8 mouse cellular contexts compared by ENCODE assay signal in the genomic region with DNA sequence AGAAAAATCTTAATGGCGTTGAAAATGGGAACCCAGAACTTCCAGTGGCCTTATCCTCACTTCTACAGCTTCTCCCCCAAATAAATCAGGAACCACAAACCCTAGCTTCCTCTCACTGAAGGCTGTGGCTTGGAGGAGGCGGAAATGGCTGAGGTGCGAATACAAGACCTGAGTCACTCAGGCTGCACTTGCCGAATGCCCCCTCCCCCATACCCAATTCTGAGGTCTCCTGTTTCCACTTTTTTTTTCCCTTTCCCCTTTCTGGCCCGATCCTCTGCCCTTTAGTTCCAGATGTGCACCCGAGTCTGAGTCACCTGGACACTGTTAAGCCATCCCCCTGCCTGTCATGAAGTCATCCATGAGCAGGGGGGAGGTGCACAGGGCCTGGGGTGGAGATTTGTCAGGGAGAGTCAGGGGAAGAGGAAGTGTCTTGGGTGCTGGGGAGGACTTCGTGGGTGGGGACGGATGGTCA. TPM values are rescaled to one million over a fixed set of nuclear protein-coding genes. Genes with fewer than 3 reads are reported as not detected.
A peak's percentile ranks its signal among the peaks of the same experiment; 100 is the strongest.
DNase-seq lines count a peak whose midpoint lies in the region; ATAC-seq lines count a peak whose summit lies in the region.

A gene (plus strand): TSS at position 437 of the 472 bp plus-strand sequence.

- H3K9ac ChIP-seq in heart, embryonic 11.5 days (ENCODE audit: low read depth, low read length) = no peak within 1 kb of the TSS

- WGBS in heart, embryonic 11.5 days (ENCODE audit: insufficient replicate concordance) = 62% methylated on average over 8 of the region's 8 CpGs

- H3K27me3 ChIP-seq in heart, embryonic 11.5 days (ENCODE audit: control insufficient read depth, insufficient read depth, low read length) = peaks cover 12% of the 10 kb centered on the region

- H3K27ac ChIP-seq in heart, embryonic 11.5 days (ENCODE audit: low read depth, low read length) = peak within 1 kb of the TSS; percentile 58; the same call in 1 of the 2 replicates
- peak within 1 kb of the TSS; percentile 90 for H3K27ac ChIP-seq in brown adipose tissue, adult 24 weeks (replicated peaks; ENCODE audit: low read depth, low read length)

- H3K4me3 ChIP-seq in heart, embryonic 11.5 days (ENCODE audit: low read depth, low read length) = peak within 1 kb of the TSS; percentile 61
- H3K4me3 ChIP-seq in brown adipose tissue, adult 24 weeks (ENCODE audit: insufficient read depth, low read depth, low read length) = peak within 1 kb of the TSS; percentile 66

- no peaks in the 10 kb centered on the region for H3K36me3 ChIP-seq in heart, embryonic 11.5 days (ENCODE audit: control insufficient read depth, insufficient read depth, low read length)

- intact Hi-C loops in heart, postnatal 25 days (cut with DNase I) = no loop called here
- intact Hi-C loops in gastrocnemius, postnatal 36 days (cut with DNase I) = no loop called here

- peak within 1 kb of the TSS; percentile 93 for H3K4me2 ChIP-seq in heart, embryonic 11.5 days

- H3K4me1 ChIP-seq in heart, embryonic 11.5 days (ENCODE audit: control insufficient read depth, insufficient read depth, low read length) = peaks cover 8% of the 10 kb centered on the region; the same call in 1 of the 2 replicates
- peaks cover 5% of the 10 kb centered on the region; the same call in 1 of the 2 replicates for H3K4me1 ChIP-seq in brown adipose tissue, adult 24 weeks (ENCODE audit: control insufficient read depth, insufficient read depth, insufficient read length, low read length)

- no peak for DNase-seq in heart, postnatal 25 days (ENCODE audit: low spot score)
- peak; percentile 81 for DNase-seq in induced T-regulatory cell, adult 2 months (ENCODE audit: low read depth)
- DNase-seq in thymus, postnatal 14 days = peak; percentile 61
- no peak for DNase-seq in gastrocnemius, postnatal 36 days
- DNase-seq in layer of hippocampus, adult 18-20 months (ENCODE audit: low spot score in 2 of 2) = no peak

- H3K9me3 ChIP-seq in heart, embryonic 11.5 days (replicated peaks; ENCODE audit: control insufficient read depth, low read length) = no peaks in the 10 kb centered on the region

- no peak for ATAC-seq in heart, embryonic 11.5 days (replicated peaks; ENCODE audit: insufficient number of reproducible peaks, low FRiP score, low TSS enrichment)
- peak; percentile 57 for ATAC-seq in megakaryocyte progenitor cell, adult 5-6 weeks (replicated peaks; ENCODE audit: poor library complexity)

RNA-seq across cellular contexts. Expression of the gene that starts here (rescaled TPM):
- 0.13 and 0.31 TPM in 2 replicates for polyA plus RNA-seq in heart, embryonic 11.5 days (2014; fragmentation: Nextera tagmentation; extraction: Ambion mirVana)
- total RNA-seq in heart, postnatal 25 days (2021) = under 1 TPM; 0.28 to 0.86 TPM
- 5.8 and 12.6 TPM in 2 replicates for polyA plus RNA-seq in brown adipose tissue, adult 24 weeks (2012; ENCODE audit: insufficient read depth, insufficient read length, missing spikeins)
- 1.1 and 1.9 TPM in 2 replicates for total RNA-seq in megakaryocyte progenitor cell, adult 5-6 weeks (2015)
- 4.2 and 4.9 TPM in 2 replicates for total RNA-seq in megakaryocyte progenitor cell, adult 5-6 weeks (2017)
- under 1 TPM; 0.44 to 0.46 TPM for total RNA-seq in gastrocnemius, postnatal 36 days (2021)
- total RNA-seq in layer of hippocampus, adult 18-20 months (2021) = under 1 TPM; 0.62 to 0.94 TPM

Comparison
In these comparisons a context has a peak if more than half of its experiments do, and no peak if none do; other contexts are left out.
1. DNase-seq: peak in induced T-regulatory cell, adult 2 months (single experiment) and thymus, postnatal 14 days (single experiment); none in heart, postnatal 25 days (single experiment), gastrocnemius, postnatal 36 days (0 of 2) and layer of hippocampus, adult 18-20 months (0 of 2).